Mouse (Mus musculus): ENCODE measurements around the gene Ykt6.

Ykt6 gene

DNA sequence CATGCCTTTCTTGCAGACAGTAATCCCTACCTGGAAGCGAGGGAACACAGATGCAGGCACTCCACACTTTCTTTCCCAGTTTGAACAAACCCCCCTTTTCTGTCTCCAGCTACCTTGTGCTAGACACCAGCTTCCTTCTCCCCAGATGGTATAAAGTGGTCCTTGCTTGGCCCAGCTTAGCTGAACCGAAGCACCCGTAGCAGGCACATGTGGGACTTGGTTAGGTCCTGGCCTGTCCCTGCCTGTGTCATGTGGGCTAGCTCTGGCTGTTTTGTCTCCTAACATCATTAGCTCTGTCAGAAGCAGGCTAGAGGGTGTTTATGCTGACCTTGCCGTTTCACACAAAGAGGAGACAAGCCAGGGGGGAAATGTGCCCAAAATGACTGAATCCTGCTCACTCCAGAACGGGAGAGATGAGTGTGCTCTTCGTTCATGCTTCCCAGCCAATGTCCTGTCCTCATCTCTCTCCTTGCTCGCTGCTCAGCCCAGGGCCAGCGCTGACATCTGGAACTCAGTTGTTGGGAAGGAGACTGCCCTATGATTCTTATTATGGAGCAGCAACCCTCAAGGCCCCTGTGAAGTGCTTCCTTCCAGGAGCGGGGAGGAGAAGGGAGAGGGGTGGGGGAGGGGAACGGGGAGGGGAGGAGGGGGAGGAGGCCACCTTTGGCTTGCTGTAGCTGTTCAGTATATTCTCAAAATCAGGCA lies 6.8 kb upstream of the Ykt6 start:
- DNase-seq (ENCODE audit: low spot score in 2 of 2), result no peak

DNA sequence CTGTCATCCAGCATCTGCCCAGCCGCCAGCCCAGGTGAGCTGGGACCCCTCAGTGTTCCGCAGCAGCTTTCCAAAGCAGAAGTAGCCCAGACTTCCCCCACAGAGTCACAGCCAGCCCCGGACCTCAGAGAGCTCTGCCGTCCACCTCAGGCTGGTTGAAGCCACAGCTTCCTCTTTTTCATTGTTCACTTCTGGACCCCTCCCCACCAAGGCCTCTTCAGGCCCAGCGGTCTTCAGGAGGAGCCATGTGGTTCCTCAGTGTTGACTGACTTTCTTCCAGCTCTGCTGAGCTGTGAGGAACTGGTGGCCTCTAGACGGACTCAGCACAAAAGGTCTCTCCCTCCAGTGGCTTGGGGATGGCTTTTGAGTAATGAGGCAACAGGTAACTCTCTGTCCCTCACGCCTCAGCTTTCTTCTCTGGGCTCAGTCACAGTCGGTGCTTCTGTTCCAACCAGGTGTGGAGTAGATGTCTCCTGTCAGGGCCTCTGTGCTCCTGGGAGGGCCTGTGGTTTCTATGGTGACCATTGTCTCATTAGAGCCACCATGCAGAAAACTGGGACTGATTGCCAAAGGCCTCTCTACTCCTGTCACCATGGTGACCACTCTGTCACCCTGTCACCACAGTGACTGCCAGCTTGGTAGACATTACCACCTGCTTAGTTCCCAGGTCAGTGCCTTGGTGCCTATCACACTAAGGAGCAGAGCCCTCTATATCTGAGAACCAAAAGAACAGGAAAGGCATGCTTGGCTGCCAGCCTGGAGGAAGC lies 5.7 kb upstream of the Ykt6 start, which contains the start of gene Gck:
Gene Gck, minus strand, starts transcription at position 496 of the 767 bp plus-strand sequence.
- no peak for DNase-seq (ENCODE audit: low spot score in 2 of 2)

DNA sequence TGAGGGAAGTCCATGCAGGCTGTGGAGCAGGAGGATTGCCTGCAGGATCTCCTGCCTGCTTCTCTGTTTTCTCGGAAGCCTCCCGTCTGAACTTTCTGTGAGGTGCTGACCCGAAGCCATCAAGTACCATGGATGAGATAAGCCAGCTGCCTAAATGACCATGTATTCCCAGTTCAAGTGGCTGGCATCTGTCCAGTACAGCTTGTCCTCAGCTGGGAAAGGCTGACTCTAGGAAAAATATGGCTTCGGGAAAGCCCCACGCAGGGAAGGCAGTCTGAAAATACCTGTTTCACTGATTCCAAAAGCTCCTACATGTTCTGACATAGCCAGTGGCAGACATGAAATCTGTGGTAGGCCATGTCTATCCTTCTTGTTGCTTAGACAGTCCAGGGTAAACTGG lies 3.0 kb upstream of the Ykt6 start:
- peak; percentile 71 to 74 for DNase-seq (ENCODE audit: low spot score in 2 of 2)

DNA sequence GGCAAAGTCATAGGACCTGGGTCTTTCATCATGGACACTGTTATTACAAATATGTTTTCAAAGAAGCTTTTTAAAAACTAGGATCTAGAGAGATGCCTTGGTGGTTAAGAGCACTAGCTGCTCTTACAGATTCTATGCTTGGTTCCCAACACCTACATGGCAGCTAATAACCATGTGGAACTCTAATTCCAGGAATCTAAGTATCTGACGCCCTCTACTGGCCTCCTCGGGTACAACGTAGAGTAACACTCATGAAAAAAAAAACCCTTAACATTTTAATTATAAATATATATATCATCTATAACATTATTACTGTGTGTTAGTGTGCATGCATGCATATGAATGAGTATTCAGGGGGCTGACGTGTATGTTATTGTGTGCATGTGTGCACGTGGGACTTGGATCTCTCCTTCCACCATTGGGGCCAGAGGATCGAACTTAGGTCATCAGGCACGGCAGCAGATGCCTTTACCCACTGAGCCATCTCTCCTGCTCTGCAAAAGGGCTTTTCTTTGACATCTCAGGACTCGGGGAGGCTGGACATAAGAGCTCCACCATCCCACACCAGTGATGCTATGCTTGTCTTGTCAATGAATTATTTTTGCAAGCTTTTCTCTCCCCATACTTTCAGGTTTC lies 2.2 kb upstream of the Ykt6 start:
- DNase-seq (ENCODE audit: low spot score in 2 of 2), result no peak

DNA sequence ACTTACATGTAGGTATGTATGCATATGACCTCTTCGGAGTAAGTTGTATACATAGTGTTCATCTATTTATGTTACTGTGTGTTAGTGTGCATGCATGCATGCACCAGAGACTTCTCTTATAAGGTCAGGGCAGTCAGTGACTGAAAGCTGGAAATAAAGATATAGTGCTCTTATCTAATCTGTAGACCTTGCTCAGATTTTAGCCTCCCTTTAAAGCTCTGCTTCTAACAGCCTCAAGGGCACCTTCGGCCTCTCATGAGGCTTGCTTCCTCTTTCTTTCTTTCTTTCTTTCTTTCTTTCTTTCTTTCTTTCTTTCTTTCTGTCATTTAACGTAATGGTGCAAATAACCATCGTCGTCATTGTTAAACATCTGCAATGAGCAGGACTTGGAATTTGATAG lies 1.1 kb upstream of the Ykt6 start:
- DNase-seq (ENCODE audit: low spot score in 2 of 2), result no peak

DNA sequence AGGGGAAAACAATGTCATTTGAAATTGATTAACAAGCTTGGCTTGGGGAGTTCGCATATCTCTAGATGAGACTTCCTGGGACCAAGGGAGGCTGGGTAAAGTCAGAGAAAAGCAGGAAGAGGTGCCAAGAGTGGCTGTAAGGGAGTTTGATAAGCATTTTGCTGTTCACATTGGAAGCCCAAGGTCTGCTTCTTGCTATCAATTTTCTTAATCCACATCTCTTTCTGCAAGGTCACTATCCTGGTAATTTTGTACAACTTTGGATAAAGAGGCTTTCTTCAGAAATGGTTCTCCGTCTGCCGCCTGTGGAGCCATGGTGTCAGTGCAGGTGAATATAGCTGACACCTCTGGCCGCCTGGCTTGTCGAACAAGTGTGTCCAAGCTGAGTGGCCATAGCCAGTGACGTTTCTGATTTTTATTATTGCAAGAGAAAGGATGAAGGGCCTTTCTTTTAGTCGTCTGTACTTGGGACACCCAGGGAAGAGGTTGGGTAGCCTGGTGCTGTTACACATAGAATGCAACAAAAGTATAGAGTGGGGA lies 458 bp upstream of the Ykt6 start:
- no peak for DNase-seq (ENCODE audit: low spot score in 2 of 2)

DNA sequence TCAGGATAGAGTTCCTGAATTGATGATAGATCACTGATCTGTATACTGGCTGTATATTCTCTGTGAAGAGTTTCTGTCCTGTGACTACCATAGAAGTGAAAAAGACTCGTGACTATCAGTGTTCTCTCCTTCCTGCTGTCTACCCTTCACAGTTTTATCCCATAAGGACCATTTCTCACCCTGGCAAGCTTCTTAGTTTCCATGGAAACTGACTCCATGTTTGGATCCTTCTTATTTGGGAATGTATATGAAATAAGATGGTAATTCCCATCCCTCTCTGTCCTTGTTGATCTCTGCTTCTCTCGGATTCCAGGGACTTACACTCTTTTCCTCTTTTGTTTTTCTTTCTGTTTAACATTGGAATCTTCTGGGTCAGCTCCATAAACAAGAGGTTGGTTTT lies 4.6 kb downstream of the Ykt6 start:
- DNase-seq (ENCODE audit: low spot score in 2 of 2), result no peak

DNA sequence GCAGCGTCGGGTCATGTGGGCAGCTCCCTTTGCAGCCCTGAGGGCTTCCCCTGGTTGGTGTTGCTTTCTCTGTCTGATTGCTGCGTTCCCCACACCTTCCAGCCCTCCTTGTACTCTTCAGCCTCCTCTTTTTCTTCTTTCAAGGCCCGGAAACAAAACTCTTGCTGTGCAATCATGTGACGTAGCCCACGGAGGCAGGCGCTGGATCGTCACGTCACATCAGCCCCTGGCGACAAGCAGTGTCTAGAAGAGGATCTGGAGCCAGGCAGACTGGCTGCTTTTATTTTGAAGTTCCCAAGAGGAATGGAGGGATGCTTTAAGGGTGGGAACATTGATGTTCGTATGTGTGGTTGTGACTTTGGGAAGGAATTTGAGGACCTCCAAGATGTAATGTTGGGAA lies 10.4 kb downstream of the Ykt6 start:
- no peak for DNase-seq (ENCODE audit: low spot score in 2 of 2)

DNA sequence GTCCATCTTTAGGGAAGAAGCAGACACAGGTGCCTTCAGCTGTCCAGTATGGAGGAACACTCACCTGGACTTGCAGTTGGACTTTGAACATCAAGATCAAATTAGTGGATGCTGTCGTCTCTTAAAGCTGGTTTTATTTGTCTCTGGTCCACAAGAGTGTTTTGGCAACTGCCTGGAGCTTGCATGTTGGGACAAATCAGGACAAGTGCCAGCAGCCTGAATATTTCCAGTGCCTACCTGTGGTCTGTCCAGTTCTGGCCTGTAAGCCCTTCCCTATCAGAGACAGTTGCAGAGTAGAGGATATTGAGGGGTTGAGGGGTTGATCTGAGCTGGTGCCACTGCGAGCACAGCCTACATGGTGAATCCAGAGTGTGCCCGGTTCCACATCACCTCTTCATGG lies 11.3 kb downstream of the Ykt6 start:
- no peak for DNase-seq (ENCODE audit: low spot score in 2 of 2)

DNA sequence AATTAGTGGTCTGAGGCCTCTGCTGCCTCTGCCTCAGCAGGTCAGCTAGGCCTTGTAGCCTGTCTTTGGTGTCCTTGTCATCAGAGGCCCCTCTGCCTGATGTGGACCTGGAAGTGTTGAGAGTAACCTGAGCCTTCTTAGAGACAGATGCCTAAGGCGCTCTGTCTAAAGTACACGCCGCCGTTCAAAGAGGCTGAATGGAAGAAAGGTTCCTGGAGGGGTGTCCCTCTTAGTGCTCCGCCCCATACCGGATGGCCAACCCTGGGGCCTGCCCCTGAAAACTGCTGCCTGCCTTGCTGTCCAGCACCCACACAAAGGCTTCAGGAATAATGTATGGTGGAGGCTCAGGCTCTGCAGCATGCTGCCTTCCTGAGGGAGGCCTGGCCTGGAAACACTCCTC lies 12.7 kb downstream of the Ykt6 start:
- no peak for DNase-seq (ENCODE audit: low spot score in 2 of 2)

DNA sequence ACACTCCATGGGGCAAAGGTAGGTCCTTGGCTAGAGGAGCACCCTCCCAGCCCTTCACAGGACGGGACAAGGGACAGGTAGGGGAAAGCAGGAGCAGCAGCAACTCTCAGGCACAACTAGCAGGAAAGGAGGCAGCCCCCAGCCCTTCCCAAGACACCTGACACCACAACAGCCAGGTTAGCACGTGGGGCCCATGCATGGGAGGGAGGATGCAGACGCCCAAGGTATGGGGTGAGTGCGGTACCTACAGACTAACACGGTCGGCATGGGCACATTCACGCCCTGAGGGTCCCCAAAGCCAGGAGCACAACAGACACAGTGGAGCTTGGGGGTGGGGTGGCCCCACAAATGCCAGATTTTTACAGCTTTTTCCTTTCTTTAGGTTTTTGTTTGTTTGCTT lies 15.7 kb downstream of the Ykt6 start:
- no peak for DNase-seq (ENCODE audit: low spot score in 2 of 2)

DNA sequence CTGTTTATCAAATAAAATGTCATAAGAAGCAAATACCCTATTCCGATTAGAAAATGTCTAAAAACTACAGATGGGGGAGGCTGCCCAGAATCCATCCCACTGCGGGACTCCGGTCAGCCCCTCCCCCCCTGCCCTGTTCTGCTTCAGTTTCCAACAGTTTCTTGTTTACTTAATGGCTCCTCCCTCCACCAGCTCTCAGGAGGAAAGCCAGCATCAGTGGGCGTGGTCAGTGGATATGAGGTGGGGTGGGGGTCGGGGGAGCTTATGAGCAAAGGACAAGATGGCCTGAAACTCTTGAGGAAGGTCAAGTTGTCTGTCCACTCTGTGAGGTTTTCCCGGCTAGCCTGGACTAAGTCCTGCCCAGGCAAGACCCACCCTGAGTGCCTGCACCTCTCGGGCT lies 17.7 kb downstream of the Ykt6 start:
- DNase-seq (ENCODE audit: low spot score in 2 of 2), result no peak

DNA sequence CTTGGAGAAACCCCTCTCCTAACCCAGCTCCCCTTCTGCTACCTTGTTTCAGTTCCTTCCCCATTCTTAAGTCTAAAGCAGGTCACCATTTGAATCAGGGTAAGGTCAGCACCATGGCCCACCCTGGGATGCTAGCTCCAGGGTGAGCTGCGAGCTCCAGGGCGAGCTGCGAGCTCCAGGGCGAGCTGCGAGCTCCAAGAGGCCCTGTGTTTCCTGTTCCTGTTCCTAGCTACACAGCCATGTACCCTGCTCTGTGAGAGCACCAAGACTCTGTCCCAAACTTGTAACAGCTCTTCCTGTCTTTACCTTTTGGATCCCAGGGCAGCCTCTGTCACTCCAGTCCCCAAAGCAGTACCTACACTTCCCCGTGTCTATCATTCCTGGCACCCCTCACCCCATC lies 18.6 kb downstream of the Ykt6 start:
- no peak for DNase-seq (ENCODE audit: low spot score in 2 of 2)

DNA sequence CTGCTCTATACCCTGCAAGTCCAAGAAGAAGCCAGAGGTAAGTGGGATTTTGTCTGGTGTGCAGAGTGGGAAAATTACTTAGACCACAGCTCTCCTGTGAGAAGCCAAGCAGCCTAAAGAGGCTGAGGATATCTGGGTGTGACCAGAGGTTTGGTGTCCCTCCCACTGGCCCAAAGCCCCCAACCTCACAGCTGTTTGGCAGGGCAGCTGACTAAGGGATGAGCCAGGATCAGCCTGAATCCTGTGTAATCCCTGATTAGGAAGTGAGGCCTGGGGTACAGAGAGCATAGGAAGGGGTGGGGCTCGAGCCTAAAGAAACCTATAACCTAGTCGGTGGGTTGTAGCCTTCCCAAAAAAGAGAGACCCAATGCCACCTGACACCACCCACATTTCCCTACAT lies 19.6 kb downstream of the Ykt6 start:
- DNase-seq (ENCODE audit: low spot score in 2 of 2), result no peak

DNA sequence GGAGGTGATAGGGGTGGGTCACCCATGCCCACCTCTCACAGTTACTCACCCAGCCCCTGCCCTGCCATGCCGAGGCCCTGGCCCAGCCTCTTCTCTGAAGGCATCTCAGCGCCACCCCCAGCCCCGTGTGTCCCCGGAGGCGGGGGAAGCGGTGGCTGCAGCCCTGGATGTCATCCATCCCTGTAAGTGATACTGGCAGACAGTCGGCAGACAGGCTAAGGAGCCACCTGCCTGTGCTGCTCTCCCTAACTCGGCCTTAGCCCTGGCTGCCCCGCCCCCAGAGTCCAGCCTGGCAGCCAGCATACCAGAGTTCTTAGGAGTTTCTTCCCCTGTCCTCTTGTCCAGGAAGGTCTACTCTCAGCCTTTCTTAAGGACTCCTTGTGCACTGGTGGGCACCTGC lies 20.6 kb downstream of the Ykt6 start:
- no peak for DNase-seq (ENCODE audit: low spot score in 2 of 2)

DNA sequence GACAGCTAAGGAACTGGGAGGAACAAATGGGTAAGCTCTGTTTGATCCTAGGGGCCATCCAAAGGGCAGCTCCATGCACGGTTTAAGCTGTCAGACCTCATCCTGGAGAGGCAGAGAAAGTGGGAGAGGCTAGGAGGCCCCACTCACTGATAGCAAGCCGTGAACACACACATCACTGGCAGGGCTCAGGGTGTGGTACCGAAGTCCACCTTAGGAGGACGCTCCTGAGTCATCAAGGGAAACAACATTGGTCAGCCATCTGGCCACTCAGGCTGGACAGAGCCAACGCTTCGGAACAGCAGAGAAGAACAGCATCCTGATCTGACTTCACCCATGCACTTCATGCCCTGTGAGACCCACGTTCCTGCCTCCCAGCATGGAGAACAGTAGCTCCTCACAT lies 23.6 kb downstream of the Ykt6 start:
- no peak for DNase-seq (ENCODE audit: low spot score in 2 of 2)

DNA sequence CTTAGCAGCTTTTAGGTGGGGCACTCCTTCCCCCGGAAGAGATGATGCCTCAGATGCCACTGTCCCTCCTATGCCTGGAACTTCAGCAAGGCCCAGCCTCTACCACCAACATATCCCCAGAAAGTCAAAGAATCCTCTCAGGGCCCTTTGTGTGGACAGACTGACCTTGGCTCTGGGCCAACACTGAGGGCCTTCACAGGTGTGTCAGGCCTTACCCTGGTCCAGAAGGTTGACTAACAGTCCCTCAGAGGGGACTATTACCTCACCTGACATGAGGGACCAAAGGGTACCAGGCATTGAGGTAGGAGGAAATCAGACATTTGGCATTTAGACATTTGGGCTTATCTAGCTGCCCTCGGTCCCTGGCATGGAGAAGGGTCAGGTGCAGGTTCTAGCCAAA lies 24.6 kb downstream of the Ykt6 start:
- no peak for DNase-seq (ENCODE audit: low spot score in 2 of 2)

DNA sequence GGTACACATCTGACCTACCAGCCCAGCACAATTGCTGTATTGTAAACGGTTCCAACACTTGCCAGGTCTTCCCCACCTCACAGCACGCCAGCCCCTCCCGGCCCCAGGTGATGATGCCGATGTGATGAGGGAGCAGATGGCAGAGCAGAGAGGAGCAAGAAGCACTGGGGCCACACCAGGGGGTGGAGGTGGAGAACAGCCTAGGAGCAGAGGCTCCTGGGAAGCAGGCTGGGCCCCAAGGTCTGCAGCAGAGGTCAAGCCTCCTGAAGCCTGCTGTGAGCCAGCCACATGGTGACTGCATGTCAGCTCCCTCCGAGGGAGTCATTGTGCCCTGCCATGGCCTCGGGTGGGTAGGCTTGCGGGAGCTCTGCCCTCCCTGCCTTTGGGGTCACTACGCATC lies 25.1 kb downstream of the Ykt6 start:
- no peak for DNase-seq (ENCODE audit: low spot score in 2 of 2)

DNA sequence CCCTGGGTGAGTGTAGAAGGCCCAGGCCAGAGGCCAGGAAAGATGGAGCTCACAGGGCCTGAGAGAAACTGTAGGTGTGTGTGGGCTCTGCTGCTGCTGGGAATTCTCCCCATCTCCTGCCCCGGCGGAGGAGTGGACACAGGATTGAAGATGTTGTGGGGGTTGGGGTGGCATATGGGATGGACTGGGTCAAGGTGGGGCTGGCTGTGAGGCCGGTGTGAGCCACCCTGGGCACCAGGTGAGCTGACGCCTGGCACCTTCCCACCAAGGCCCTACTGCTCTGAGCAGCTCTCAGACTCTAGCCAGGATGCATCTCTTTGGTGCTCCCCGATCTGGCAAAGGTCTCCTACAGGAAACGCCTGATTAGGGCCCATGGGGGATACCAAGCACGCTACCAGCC lies 25.8 kb downstream of the Ykt6 start:
- DNase-seq (ENCODE audit: low spot score in 2 of 2), result no peak

DNA sequence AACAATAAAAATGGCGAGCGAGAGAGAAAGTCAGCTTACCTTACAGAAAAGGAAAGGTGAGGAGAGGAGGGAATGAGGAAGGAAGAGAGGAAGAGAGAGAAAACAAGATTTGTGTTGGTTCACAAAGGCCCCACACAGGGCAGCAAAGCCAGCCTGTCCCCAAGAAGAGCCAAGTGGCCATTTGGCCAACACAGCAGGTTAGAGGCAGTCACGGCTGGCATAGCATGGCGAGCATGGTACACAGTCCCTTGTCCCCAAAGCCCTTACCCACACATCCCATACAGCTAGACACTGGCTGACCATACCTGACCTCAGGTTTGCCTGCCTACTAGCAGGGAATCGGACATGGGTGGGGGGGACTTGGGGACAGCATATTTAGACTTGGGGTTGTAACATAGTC lies 28.1 kb downstream of the Ykt6 start:
- no peak for DNase-seq (ENCODE audit: low spot score in 2 of 2)

DNA sequence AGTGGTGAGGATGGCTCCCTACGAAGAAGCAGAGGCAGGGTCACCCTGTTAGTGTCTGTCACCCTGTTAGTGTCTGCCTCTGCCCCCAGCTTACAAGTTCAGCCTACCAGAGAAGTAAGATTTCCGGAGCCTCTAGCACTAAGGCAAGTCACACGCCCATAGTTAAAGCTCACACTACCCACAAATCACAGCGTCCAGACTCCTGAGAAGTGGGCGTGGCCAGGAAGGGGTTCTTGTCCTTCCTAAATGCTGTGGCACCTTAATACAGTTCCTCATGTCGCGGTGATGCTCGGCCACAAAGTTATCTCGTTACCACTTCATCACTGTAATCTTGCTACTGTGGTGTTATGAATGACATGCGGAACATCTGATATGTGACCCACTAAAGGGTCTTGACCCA lies 32.6 kb downstream of the Ykt6 start:
- no peak for DNase-seq (ENCODE audit: low spot score in 2 of 2)

DNA sequence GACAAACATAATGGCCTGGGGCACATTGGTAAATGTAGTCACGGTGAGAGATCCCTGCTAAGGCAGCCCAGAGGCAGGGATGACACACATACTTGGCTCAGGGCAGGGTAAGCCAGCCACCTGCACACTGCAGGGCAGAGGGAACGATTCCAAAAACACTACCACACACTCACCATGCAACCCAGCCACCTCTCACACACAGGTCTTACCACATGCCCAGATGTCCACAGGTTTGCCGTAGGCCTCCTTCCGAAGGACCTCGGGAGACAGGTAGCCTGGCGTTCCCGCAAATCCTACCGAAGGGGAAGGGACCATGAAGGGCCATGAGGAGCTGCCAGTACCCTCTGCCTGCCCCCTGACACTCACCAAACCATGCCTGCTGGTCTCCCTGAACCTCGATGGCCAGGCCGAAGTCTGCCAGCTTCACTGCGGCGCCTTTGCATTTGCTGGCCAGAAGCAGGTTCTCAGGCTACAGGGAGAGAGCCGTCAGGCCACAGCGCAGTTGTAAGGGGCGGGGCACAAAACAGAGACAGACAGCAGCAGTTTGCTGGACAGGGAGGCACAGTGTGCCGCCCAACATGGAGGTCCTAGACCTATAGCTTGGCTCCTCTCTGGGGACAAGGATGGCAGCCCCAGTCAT lies 34.6 kb downstream of the Ykt6 start:
- no peak for DNase-seq (ENCODE audit: low spot score in 2 of 2)

Data from heart, adult 9 months (tissue).